Mouse (Mus musculus) brain, embryonic 14.5 days (tissue): ENCODE measurements around the gene Lrrc30.

ENCODE experiments used
- CTCF ChIP-seq: fragments of 200-500 bp; IDR thresholded peaks from 2 replicates; pipeline ENCODE4 v1.5.1; 2012; ENCODE audit warnings: inconsistent platforms, mild to moderate bottlenecking, moderate library complexity, borderline replicate concordance; ENCODE audit not compliant: insufficient read depth, insufficient read length; ENCODE audit errors: extremely low read depth
- POLR2A ChIP-seq: fragments of 200-500 bp; IDR thresholded peaks from 2 replicates; pipeline ENCODE4 v1.6.1; 2012; ENCODE audit warnings: mild to moderate bottlenecking, inconsistent platforms, borderline replicate concordance; ENCODE audit not compliant: poor library complexity, insufficient read depth, insufficient read length, severe bottlenecking; ENCODE audit errors: extremely low read depth

GRCm38 (mm10) chr17:67619001-67619400 is 13.5 kb downstream of the Lrrc30 start:
- TF ChIP-seq CTCF = no peak
- no peak for TF ChIP-seq POLR2A
